Mouse (Mus musculus) embryonic facial prominence, embryonic 14.5 days (tissue): ENCODE measurements around the gene Ctrl. TPM values are rescaled to one million over a fixed set of nuclear protein-coding genes. Genes with fewer than 3 reads are reported as not detected.

ENCODE experiments used
- ATAC-seq: fragments of 200-750 bp; cut with Nextera tagmentation; 2 replicates; pipeline ENCODE4 v1.8.0; 2017; ENCODE audit warnings: low read depth, moderate number of reproducible peaks, moderate TSS enrichment
- DNase-seq: peaks from one replicate; pipeline ENCODE4 v3.0.0-alpha.2; 2015; ENCODE audit warnings: low spot score
- H3K27ac ChIP-seq: fragments of 300-500 bp; sonication (generic); replicated peaks from 2 replicates; pipeline ENCODE4 v1.5.1; 2014; ENCODE audit warnings: low read depth, mild to moderate bottlenecking, low read length, moderate library complexity
- H3K27me3 ChIP-seq: fragments of 300-500 bp; sonication (generic); replicated peaks from 2 replicates; pipeline ENCODE4 v1.6.1; 2014; ENCODE audit warnings: low read length; ENCODE audit not compliant: control insufficient read depth, insufficient read depth
- H3K36me3 ChIP-seq: fragments of 300-500 bp; sonication (generic); 2 replicates; pipeline ENCODE4 v1.6.1; 2014; ENCODE audit warnings: low read length, mixed read lengths; ENCODE audit not compliant: control insufficient read depth, insufficient read depth
- H3K4me1 ChIP-seq: fragments of 300-500 bp; sonication (generic); 2 replicates; pipeline ENCODE4 v1.6.1; 2014; ENCODE audit warnings: antibody characterized with exemption, low read length; ENCODE audit not compliant: control insufficient read depth, insufficient read depth
- H3K4me2 ChIP-seq: fragments of 300-500 bp; sonication (generic); 2 replicates; pipeline ENCODE4 v1.6.1; 2014; ENCODE audit warnings: low read depth, mild to moderate bottlenecking, low read length, moderate library complexity, mixed read lengths
- H3K4me3 ChIP-seq: fragments of 300-500 bp; sonication (generic); 2 replicates; pipeline ENCODE4 v1.5.1; 2014; ENCODE audit warnings: low read depth, mild to moderate bottlenecking, low read length
- H3K9ac ChIP-seq: fragments of 300-500 bp; sonication (generic); 2 replicates; pipeline ENCODE4 v1.6.1; 2014; ENCODE audit warnings: low read depth, mild to moderate bottlenecking, low read length, moderate library complexity, mixed read lengths
- H3K9me3 ChIP-seq: fragments of 300-500 bp; sonication (generic); 2 replicates; pipeline ENCODE4 v1.6.1; 2016; ENCODE audit warnings: low read length; ENCODE audit not compliant: control insufficient read depth
- WGBS: fragments of 180-500 bp; shearing (Covaris S2); extraction: QIAGEN DNeasy Blood & Tissue Kit; methylation state at CpG from one replicate; pipeline ENCODE4 v1.1.7; 2014; 5-methylcytosine and 5-hydroxymethylcytosine counted together
- microRNA-seq: library from miRNA; unstranded; fragments of <30 nt; microRNA quantifications from one replicate; pipeline ENCODE4, GENCODE M21; 2016; ENCODE audit warnings: borderline number of aligned reads
- polyA plus RNA-seq: library from polyadenylated mRNA; unstranded; fragments of >200 nt; fragmentation: Nextera tagmentation; extraction: Ambion mirVana; gene quantifications from 2 replicates; pipeline ENCODE4 v1.2.1, GENCODE M21; 2014

Ctrl gene
- polyA plus RNA-seq, 1 experiment from 2014 or later = 0.57 TPM

- H3K4me3 ChIP-seq = peak within 1 kb of the TSS; percentile 85
- under 1% methylated on average over 34 of the region's 68 CpGs for WGBS
- H3K36me3 ChIP-seq = 0 out of 2 replicates have a peak, but pooled peaks cover 5% of the 10 kb centered on the region
- peak within 1 kb of the TSS; percentile 92 for H3K27ac ChIP-seq
- ATAC-seq = peak; percentile 94
- H3K4me1 ChIP-seq = peaks cover 6% of the 10 kb centered on the region
- H3K27me3 ChIP-seq = no peaks in the 10 kb centered on the region
- no peaks in the 10 kb centered on the region for H3K9me3 ChIP-seq
- DNase-seq = peak; percentile 97
- peak within 1 kb of the TSS; percentile 99 for H3K9ac ChIP-seq
- H3K4me2 ChIP-seq = peak within 1 kb of the TSS; percentile 66
Observed at GRCm38 (mm10) chr8:105900180-105900940, 33.3 kb downstream of the Ctrl start, which contains the start of gene Pskh1. Gene Pskh1 (plus strand): TSS chr8:105900441.

GRCm38 (mm10) chr8:105897801-105898480 lies 35.7 kb downstream of the Ctrl start:
- H3K27me3 ChIP-seq = no peaks in the 10 kb centered on the region
- 77% methylated on average over 9 of the region's 9 CpGs for WGBS
- H3K4me1 ChIP-seq = peaks cover 6% of the 10 kb centered on the region
- no peak overlapping the region for H3K4me2 ChIP-seq
- no peak overlapping the region for H3K4me3 ChIP-seq
- H3K9ac ChIP-seq = no peak overlapping the region
- H3K27ac ChIP-seq = no peak overlapping the region
- H3K36me3 ChIP-seq = peaks cover 10% of the 10 kb centered on the region; the same call in 1 of the 2 replicates
- ATAC-seq (no peak), DNase-seq (no peak)
- no peaks in the 10 kb centered on the region for H3K9me3 ChIP-seq

DNA sequence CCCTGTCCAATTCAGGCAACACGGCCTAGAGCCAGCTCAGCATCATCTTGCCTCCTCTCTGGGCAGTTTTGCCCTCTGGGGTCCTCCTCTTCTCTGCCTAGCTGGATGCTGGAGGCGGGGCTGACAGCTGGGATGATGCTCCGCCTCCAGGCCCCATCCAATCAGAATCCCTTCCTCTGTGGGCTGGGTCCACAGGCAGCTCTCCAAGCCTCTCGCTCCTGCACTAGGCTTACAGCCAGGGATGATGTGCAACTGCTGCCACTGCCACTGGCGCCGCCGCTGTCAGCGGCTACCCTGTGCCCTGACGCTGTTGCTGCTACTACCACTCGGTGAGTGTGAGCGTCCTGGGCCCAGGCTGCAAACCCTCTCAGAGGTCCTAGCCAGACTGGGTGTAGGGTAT lies 40.3 kb downstream of the Ctrl start, which contains the start of gene Nrn1l:
Gene Nrn1l, plus strand, starts transcription at position 229 of the 400 bp plus-strand sequence.
- ATAC-seq (peak; percentile 90), DNase-seq (peak; percentile 89)
- H3K9ac ChIP-seq = no peak within 1 kb of the TSS
- H3K27ac ChIP-seq = no peak within 1 kb of the TSS
- WGBS = 7% methylated on average over 11 of the region's 11 CpGs
- no peaks in the 10 kb centered on the region for H3K9me3 ChIP-seq
- H3K4me3 ChIP-seq = no peak within 1 kb of the TSS
- H3K27me3 ChIP-seq = no peaks in the 10 kb centered on the region
- no peaks in the 10 kb centered on the region for H3K4me1 ChIP-seq
- H3K36me3 ChIP-seq = peaks cover 56% of the 10 kb centered on the region
- peak within 1 kb of the TSS; percentile 26 for H3K4me2 ChIP-seq

DNA sequence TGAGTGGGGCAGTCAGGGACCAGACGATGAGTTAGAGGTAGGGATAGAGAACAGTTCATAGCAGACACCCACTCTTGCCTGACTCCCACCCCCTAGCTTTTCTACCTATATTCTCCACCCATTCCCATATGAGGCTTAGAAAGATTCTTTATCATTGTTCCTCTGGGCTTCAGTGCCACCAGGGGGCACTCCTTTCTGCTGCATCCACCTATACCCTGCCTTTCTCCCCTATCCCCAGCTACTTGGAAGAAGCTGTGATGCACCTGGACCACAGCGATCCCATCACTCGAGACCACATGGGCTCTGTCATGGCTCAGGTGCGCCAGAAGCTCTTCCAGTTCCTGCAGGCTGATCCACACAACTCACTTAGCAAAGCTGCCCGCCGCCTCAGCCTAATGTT lies 41.2 kb downstream of the Ctrl start:
- peaks cover 65% of the 10 kb centered on the region for H3K36me3 ChIP-seq
- WGBS = 92% methylated on average over 6 of the region's 6 CpGs
- no peaks in the 10 kb centered on the region for H3K27me3 ChIP-seq
- no peaks in the 10 kb centered on the region for H3K9me3 ChIP-seq
- H3K4me2 ChIP-seq = no peak overlapping the region
- no peaks in the 10 kb centered on the region for H3K4me1 ChIP-seq
- DNase-seq (no peak), ATAC-seq (no peak)
- H3K4me3 ChIP-seq = no peak overlapping the region
- H3K9ac ChIP-seq = no peak overlapping the region
- no peak overlapping the region for H3K27ac ChIP-seq

GRCm38 (mm10) chr8:105890870-105891269 lies 42.8 kb downstream of the Ctrl start:
- Histone ChIP-seq H3K9me3 (no peaks in the 10 kb centered on the region), H3K9ac (no peak overlapping the region), H3K27me3 (no peaks in the 10 kb centered on the region), H3K27ac (no peak overlapping the region), H3K36me3 (peaks cover 81% of the 10 kb centered on the region), H3K4me3 (no peak overlapping the region), H3K4me1 (no peaks in the 10 kb centered on the region), H3K4me2 (no peak overlapping the region)
- DNase-seq (no peak), ATAC-seq (no peak)
- WGBS = 92% methylated on average over 6 of the region's 6 CpGs

DNA sequence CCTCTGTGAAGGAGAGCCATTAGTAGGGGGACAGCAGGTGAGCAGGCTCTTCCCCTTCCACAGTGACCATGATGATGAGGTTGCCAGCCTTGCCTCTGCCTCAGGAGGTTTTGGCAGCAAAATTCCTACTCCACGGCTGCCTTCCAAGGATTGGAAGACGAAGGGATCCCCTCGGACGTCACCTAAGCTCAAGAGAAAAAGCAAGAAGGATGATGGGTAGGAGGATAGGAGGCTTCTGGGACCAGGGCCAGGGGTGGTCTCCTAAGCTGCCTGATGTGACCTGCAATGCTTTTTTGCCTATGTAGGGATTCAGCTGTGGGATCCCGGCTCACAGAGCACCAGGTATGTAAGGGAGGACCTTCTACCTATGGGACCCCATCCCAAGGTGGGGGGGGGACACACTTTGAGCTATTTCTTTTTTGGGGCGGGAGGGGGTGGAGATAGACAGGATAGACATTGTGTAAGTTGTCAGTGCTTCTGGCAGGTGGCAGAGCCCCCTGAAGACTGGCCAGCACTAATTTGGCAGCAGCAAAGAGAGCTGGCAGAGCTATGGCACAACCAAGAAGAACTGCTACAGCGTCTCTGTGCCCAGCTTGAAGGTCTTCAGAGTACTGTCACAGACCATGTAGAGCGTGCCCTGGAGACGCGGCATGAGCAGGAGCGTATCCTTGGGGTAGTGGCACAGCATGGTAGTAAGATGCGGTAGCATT lies 43.8 kb downstream of the Ctrl start:
- H3K9me3 ChIP-seq = no peaks in the 10 kb centered on the region
- H3K36me3 ChIP-seq = peaks cover 88% of the 10 kb centered on the region
- H3K4me1 ChIP-seq = no peaks in the 10 kb centered on the region
- H3K27me3 ChIP-seq = no peaks in the 10 kb centered on the region
- DNase-seq = no peak
- no peak overlapping the region for H3K9ac ChIP-seq
- no peak overlapping the region for H3K27ac ChIP-seq
- H3K4me3 ChIP-seq = no peak overlapping the region
- no peak for ATAC-seq
- 95% methylated on average over 12 of the region's 12 CpGs for WGBS
- no peak overlapping the region for H3K4me2 ChIP-seq

Small RNA genes lying within 50 kb of the gene (microRNA-seq; reads per million reads assigned to microRNA genes)
- not detected for gene Mir7074

Other genes with a start within 250 kb of the Ctrl start
- 1.1 and 1.4 TPM in 2 replicates for gene Carmil2, start 247.6 kb downstream of the Ctrl start, polyA plus RNA-seq
- 56.4 and 58.7 TPM in 2 replicates for gene Acd, start 232.8 kb downstream of the Ctrl start, polyA plus RNA-seq
- gene Pard6a, start 232.7 kb downstream of the Ctrl start, polyA plus RNA-seq = 17.8 and 18.4 TPM in 2 replicates
- 0.42 TPM in 1 of 2 replicates, not detected in the other for gene 4933405L10Rik, start 226.2 kb downstream of the Ctrl start, polyA plus RNA-seq
- 20.7 and 20.8 TPM in 2 replicates for gene Enkd1, start 225.7 kb downstream of the Ctrl start, polyA plus RNA-seq
- gene Gfod2, start 175.2 kb downstream of the Ctrl start, polyA plus RNA-seq = 14.7 and 15.1 TPM in 2 replicates
- 10.8 and 11.2 TPM in 2 replicates for gene Ranbp10, start 106.5 kb downstream of the Ctrl start, polyA plus RNA-seq
- gene Tsnaxip1, start 106.1 kb downstream of the Ctrl start, polyA plus RNA-seq = 0.52 and 3.4 TPM in 2 replicates
- gene Cenpt, start 80.6 kb downstream of the Ctrl start, polyA plus RNA-seq = 35.0 and 35.8 TPM in 2 replicates
- 59.6 and 61.8 TPM in 2 replicates for gene Thap11, start 78.7 kb downstream of the Ctrl start, polyA plus RNA-seq
- 223 and 258 TPM in 2 replicates for gene Nutf2, start 73.3 kb downstream of the Ctrl start, polyA plus RNA-seq
- gene Edc4, start 53.0 kb downstream of the Ctrl start, polyA plus RNA-seq = 35.8 and 42.0 TPM in 2 replicates
- gene Nrn1l, start 40.3 kb downstream of the Ctrl start, polyA plus RNA-seq = 0.62 and 0.71 TPM in 2 replicates
- gene Pskh1, start 33.4 kb downstream of the Ctrl start, polyA plus RNA-seq = 26.1 and 34.0 TPM in 2 replicates
- gene Psmb10, start 4.6 kb upstream of the Ctrl start, polyA plus RNA-seq = 35.9 and 37.3 TPM in 2 replicates
- 1.7 and 1.8 TPM in 2 replicates for gene Lcat, start 9.5 kb upstream of the Ctrl start, polyA plus RNA-seq
- gene Slc12a4, start 32.2 kb upstream of the Ctrl start, polyA plus RNA-seq = 42.8 and 43.9 TPM in 2 replicates
- gene Dpep3, start 45.6 kb upstream of the Ctrl start, polyA plus RNA-seq = not detected in 2 replicates
- 16.0 and 20.2 TPM in 2 replicates for gene Dus2, start 57.5 kb upstream of the Ctrl start, polyA plus RNA-seq
- not detected in 2 replicates for gene Dpep2nb, start 72.1 kb upstream of the Ctrl start, polyA plus RNA-seq
- 14.7 and 15.8 TPM in 2 replicates for gene Ddx28, start 78.0 kb upstream of the Ctrl start, polyA plus RNA-seq
- 7.2 and 7.3 TPM in 2 replicates for gene Nfatc3, start 125.0 kb upstream of the Ctrl start, polyA plus RNA-seq
- 14.9 and 20.0 TPM in 2 replicates for gene Esrp2, start 203.1 kb upstream of the Ctrl start, polyA plus RNA-seq
- 6.8 and 7.2 TPM in 2 replicates for gene Pla2g15, start 216.5 kb upstream of the Ctrl start, polyA plus RNA-seq
- gene Slc7a6, start 235.0 kb upstream of the Ctrl start, polyA plus RNA-seq = 46.9 and 51.6 TPM in 2 replicates